Mouse (Mus musculus) adrenal gland, adult (tissue): ENCODE results near the gene Plekha3.

Experiments used
- DNase-seq, 2 experiments: peaks; one replicate each; pipeline ENCODE4 v3.0.0; 2022 to 2023; ENCODE audit warnings: low spot score in 1 of 2; ENCODE audit not compliant: inconsistent age in 2 of 2

The Plekha3 gene

DNA sequence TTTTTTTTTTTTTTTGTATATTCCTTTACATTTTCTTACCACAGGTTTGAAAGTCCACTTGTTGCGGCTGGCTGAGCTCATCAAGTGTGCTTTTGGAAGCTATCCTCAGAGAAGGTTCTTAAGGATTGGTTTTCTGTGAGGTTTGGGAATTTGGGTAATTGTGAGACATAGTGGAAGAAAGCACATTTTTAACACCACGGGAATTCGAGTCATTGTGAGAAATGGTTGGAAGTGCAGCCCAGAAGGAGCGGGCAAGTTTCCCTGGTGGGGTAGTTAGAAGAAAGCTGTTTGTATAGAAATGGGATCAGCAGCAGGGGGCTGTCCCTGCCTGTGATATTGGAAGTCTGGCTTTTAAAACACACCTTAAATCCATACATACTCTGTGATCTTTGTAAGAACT lies 868 bp downstream of the Plekha3 start:
- peak in 1 of 2 experiments; percentile 40 for DNase-seq

DNA sequence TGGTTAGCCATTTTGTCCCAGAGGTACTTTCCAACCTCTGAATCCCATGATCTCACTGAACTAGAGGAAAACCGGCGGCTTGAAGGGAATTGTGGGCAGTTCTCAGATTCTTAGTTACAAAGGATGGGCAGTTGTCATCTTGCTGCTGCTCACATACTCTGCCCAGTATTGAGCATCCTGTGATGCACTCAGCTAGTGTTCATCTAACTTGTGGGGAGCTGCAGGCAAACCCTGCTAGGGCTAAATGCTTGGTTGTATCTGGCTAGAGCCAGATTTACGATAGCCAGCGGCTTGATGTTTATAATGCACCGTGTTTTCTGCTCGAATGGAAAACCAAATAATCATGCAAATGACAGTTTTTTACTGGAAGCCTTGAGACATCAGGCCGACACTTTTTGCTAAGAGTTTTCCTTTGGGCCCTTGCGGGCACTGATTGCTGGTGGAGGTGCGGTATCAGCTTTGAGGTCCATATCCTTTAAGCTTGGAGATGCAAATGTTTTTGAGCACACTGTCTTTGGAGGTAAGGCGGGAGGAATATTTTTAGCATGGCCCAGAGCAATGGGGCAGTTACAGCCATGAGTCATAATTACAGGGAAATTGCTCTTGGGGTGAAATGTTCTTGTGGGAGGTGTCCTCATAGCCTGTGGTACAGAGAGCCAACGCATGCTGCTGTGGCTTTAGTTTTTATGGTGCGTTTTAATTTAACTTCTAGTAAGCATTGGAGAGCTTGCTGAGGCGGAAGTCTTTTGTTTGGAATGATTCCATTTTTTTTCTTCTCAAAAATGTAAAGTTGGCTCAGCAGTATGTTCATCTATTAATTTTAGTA lies 1.5 kb downstream of the Plekha3 start:
- DNase-seq, result peak in 1 of 2 experiments; percentile 55

DNA sequence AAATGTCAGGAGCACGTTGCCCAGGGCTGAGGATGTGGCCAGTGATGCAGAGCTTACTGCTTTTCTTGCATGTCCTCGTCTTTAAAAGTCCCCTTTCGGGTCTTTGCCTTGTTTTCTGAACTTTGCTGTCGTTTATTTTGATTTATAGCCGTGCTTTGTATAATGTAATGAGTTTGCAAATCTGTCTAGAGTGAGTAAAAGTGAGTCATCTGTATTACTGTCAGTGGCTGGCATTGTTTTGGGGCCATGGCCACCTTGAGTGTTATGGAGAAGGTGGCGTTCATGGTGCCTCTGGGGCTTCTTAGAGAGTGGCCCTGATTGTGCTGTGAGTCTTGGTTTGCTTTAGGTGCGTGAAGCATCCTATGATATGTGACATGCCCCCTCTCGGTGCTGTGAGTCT lies 7.2 kb downstream of the Plekha3 start:
- peak in 1 of 2 experiments; percentile 61 for DNase-seq

DNA sequence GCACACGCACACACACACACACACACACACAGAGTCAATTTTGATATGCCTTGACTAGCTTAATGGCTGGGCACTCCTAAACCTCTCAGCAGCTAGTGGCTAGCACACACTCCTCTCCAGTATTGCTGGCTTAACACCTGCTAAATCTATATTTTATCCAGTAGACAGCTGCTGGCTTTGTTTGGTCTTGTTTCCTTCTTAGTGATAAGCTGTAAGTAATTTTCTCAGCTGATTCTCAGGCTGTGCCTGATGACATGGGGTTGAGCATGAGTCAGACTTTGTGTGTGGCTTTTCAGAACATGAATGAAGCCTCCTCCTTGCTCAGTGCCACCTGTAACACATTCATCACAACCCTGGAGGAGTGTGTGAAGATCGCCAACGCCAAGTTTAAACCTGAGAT lies 11.9 kb downstream of the Plekha3 start:
- DNase-seq, result no peak

DNA sequence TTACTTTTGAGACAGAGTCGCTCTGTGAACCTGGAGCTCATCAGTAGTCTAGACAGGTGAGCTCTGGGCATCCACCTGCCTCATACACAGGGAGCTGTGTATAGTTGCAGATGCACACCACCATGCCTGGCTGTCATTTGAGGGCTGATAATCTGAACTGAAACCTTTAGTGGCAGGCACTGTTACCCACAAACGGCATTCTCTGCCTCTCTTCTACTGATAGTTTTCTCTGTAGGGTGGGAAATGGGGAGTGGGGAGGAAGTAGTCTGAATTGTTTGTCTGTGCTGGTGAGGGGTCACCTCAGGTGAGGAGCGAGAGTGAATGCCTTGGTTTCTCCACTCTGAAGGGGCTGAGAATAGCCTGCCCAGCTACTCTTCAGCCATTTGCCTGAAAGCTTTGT lies 12.5 kb downstream of the Plekha3 start:
- DNase-seq, result no peak

DNA sequence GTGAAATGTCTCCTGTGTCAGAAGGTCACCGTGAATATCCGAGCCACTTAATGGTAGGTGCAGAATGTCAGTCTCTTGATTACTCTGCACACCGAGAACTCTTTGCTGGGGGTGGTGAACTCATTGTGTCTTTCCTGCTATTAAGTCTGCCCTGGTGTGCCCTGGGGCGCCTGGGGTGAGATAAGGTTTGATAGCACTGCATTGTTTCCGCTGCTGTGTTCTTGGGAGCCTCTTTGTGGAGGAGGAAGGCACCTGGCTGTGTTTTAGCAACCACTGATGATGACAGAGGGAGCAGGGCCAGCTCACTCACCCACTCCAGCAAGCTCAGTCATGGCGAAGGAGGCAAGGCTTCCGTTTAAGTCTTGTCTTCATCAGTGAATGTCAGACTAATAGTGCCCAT lies 13.1 kb downstream of the Plekha3 start:
- peak in 1 of 2 experiments; percentile 42 for DNase-seq

DNA sequence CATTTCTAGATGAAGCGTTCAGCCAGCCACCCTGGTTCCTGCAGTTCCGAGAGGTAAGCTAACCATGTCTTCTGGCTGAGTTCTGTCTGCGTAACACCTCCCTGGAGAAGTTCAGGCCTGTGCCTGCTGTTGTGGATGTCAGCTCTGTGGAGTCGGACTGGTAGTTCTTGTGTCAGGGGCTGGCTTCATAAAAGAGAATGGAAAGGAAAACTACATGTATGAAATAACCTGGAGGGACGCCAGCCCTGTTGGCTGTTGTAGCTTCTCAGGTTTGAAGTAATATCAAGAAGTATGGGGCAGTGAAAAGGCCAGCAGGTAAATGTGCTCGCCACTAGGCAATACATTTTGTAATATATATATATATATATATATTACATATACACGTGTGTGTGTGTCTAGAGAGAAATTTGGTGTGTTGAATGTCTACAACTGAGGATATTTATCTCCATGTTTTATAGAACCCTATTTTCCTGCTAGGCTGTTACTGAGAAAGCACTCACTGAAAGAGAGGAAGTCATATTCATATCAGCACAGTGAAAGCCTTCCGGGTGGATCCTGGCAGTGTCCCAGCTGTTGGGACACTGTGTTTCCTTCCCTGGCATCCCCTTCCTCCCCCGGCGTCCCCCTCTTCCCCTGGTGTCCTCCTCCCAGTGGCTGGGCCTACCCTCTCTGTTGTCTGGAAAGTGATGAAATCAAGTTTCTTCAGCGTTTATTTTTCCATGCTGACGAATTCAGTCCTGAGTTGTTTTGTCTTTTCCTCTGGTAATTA lies 15.5 kb downstream of the Plekha3 start:
- peak; percentile 69 to 78 for DNase-seq

DNA sequence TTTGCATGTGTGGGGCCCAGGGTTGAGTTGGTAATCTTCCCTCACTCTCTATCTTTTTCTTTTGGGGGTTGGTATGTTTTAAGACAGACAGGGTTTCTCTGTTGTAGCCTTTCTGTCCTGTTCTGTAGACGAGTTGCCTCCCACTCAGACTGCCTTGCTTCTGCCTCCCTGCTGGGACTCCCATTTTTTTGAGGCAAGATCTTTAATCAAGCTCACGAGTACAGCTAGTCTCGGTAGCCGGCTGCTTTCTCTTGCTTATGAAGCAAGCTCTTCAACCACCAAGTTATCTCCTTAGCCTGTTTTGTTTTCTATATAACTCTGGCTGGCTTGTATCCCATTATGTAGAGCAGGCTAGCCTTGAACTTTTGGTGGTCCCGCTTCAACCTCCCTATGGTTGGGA lies 18.7 kb downstream of the Plekha3 start:
- no peak for DNase-seq

DNA sequence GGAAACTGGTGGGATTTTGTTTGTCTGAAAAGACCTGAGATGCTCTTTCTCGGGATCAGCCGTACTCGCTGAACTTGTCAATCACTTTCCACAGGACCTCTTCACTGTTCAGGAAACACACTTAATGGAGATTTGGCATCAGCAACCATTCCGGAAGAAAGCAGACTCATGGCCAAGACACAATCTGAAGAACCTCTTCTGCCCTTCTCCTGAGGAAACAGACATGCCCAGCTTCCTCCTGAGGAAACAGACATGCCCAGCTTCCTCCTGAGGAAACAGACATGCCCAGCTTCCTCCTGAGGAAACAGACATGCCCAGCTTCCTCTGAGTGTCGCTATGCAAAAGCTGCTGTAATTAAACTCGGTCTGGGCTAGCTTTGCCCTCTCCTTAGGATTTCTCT lies 20.2 kb downstream of the Plekha3 start:
- DNase-seq, result peak in 1 of 2 experiments; percentile 46

DNA sequence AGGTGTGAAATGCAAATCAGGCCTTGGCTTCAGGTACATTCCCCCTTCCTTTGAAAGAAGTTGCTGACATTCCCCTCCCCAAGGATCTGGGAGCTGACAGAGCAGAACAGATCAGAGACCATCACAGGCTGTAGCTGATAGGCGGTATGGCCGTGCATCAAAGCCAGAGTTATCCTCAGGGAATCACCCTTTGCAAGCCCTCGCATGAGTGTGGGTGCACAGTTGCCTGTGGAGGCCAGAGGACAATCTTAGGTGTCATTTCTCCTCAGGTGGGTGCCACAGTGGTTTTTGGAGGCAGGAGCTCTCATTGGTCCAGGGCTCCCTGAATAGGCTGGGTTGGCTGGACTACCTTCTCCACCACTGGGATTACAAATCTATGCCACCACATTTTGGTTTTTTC lies 27.1 kb downstream of the Plekha3 start:
- DNase-seq, result no peak

DNA sequence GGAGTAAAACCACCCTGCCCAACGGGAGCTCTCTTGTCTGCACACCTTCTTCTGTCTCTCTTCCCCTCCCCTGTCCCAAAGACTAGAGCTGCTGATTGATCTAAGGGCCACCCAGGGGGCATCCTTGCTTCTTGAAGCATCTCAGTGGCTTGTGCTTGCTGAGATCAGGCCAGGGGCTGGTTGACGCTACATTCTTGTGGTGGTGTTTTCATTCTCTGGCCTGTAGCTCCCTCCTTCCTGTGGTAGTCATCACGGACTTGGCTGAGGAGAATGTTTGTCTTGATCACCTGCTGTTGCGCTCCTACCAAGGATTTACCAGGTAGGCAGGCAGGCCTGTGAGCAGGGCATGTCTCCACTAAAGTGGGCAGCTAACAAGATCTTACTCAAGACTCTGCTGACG lies 27.7 kb downstream of the Plekha3 start:
- no peak for DNase-seq

DNA sequence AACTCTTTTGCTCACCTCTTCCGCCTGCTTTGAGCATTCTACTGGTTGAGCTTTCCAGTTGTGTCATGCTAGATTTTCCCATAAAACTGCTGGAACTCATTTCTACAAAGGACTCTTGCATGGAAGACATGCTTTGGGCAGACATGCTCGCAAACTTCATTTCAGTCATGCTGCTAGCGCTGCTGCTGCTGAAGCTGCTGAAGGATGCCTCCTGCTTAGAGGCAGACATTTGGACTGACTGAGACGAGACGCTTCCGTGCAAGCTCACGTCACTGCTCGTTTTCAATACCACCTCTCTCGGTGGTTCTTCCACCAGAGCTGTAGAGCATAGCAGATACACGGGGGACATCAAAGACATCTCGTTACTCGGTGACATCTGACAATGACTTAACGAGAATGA lies 30.6 kb downstream of the Plekha3 start:
- DNase-seq, result no peak

DNA sequence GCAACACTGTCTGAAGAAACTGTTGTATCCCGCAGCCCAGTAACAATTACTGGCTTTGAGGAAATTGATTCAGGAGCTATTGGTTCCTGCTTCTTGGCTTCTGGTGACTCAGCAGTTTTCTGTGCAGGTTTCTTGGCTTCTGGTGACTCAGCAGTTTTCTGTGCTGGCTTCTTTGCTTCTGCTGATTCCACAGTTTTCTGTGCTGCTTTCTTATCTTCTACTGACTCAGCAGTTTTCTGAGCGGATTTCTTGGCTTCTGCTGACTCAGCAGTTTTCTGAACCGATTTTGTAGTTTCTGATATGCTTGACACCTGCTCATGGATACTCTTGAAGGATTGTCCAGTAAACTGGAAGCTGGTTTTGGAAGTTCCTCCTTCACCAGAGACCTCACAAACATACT lies 33.4 kb downstream of the Plekha3 start:
- no peak for DNase-seq

DNA sequence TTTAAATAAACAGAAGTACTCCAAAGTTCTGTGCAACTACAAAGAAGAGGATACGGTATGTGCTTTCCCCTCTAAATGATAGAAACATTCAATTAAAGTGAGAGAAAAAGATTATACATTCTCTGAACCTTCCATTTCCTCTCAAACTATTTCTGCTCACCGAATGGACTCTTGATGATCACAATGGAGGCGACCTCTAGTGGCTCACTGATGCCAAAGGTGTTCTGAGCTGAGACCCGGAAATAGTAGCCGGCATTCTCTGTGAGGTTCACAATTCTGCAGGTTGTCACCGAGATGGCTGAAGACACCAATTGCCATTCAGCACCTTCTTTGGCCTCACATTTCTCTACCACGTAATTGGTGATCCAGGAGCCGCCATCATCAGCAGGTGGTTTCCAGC lies 39.9 kb downstream of the Plekha3 start:
- no peak for DNase-seq

DNA sequence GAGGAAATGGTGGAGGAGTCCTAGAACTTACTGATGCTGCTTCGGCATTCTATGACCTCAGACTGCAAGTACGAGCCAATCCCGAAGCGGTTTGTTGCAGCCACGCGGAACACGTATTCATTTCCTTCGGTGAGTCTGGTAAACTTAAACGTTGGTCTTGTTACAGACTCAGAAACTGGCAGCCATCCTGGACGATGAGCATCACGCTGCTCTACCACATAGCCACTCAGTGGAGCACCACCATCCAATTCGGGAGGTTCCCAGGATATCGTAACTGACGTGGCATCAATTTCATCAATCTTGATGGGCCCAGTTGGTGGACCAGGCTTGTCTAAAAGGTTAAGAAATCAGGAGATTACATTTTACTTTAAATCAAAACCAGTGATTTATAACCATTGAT lies 44.6 kb downstream of the Plekha3 start:
- no peak for DNase-seq
